Mouse (Mus musculus) neural tube, embryonic 14.5 days (tissue): ENCODE results near the gene Pik3ip1. TPM values are rescaled to one million over a fixed set of nuclear protein-coding genes. Genes with fewer than 3 reads are reported as not detected.
A peak's percentile ranks its signal among the peaks of the same experiment; 100 is the strongest.

Source experiments
- ATAC-seq: fragments of 200-750 bp; cut with Nextera tagmentation; 2 replicates; pipeline ENCODE4 v1.8.0; 2017; ENCODE audit warnings: low read depth, mild to moderate bottlenecking, moderate TSS enrichment, moderate library complexity
- H3K27ac ChIP-seq: fragments of 300-500 bp; sonication (generic); 2 replicates; pipeline ENCODE4 v1.5.1; 2014; ENCODE audit warnings: low read depth, mild to moderate bottlenecking, control low read depth, low read length, moderate library complexity, mixed read lengths
- H3K27me3 ChIP-seq: fragments of 300-500 bp; sonication (generic); 2 replicates; pipeline ENCODE4 v1.6.1; 2014; ENCODE audit warnings: low read length; ENCODE audit not compliant: control insufficient read depth, insufficient read depth
- H3K36me3 ChIP-seq: fragments of 300-500 bp; sonication (generic); 2 replicates; pipeline ENCODE4 v1.6.1; 2014; ENCODE audit warnings: low read length, mixed read lengths; ENCODE audit not compliant: control insufficient read depth, insufficient read depth
- H3K4me1 ChIP-seq: fragments of 300-500 bp; sonication (generic); 2 replicates; pipeline ENCODE4 v1.6.1; 2014; ENCODE audit warnings: low read length; ENCODE audit not compliant: control insufficient read depth, insufficient read depth
- H3K4me2 ChIP-seq: fragments of 300-500 bp; sonication (generic); 2 replicates; pipeline ENCODE4 v1.6.1; 2014; ENCODE audit warnings: mild to moderate bottlenecking, low read depth, low read length, control low read depth
- H3K4me3 ChIP-seq: fragments of 300-500 bp; sonication (generic); 2 replicates; pipeline ENCODE4 v1.5.1; 2014; ENCODE audit warnings: low read depth, low read length, control low read depth, mixed read lengths
- H3K9ac ChIP-seq: fragments of 300-500 bp; sonication (generic); replicated peaks from 2 replicates; pipeline ENCODE4 v1.6.1; 2014; ENCODE audit warnings: low read depth, mild to moderate bottlenecking, control low read depth, low read length, mixed read lengths
- H3K9me3 ChIP-seq: fragments of 300-500 bp; sonication (generic); 2 replicates; pipeline ENCODE4 v1.6.1; 2016; ENCODE audit warnings: low read length; ENCODE audit not compliant: control insufficient read depth
- WGBS: fragments of 180-500 bp; shearing (Covaris S2); extraction: QIAGEN DNeasy Blood & Tissue Kit; methylation state at CpG from one replicate; pipeline ENCODE4 v1.1.7; 2014; 5-methylcytosine and 5-hydroxymethylcytosine counted together
- polyA plus RNA-seq: library from polyadenylated mRNA; unstranded; fragments of >200 nt; fragmentation: Nextera tagmentation; extraction: Ambion mirVana; gene quantifications from 2 replicates; pipeline ENCODE4 v1.2.1, GENCODE M21; 2014

The Pik3ip1 gene
- polyA plus RNA-seq, 1 experiment from 2014 or later: 24.2 TPM

DNA sequence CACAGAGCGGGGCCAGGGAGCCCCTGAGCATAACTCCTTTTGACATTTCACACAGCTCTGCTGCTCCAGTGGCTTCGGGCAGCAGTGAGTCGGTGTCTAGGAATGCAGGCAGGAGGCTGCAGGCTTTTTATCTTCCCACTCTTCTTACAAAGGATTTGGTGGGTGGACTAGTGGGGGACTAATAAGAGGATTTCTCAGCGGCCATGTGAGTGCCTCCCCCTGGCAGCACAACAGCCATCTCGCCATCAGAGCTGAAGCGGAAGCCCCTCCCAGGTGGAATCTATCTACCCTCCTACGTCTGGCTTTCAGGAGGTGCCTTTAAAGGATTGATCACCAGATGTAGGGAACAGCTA lies 44.1 kb downstream of the Pik3ip1 start:
- ATAC-seq: peak; percentile 22; the same call in 1 of the 2 replicates
- no peaks in the 10 kb centered on the region for H3K9me3 ChIP-seq
- H3K27me3 ChIP-seq: no peaks in the 10 kb centered on the region
- H3K4me1 ChIP-seq: peaks cover 25% of the 10 kb centered on the region
- WGBS: 14% methylated on average over 7 of the region's 7 CpGs
- H3K27ac ChIP-seq: peak overlapping the region; percentile 73
- no peaks in the 10 kb centered on the region for H3K36me3 ChIP-seq
- peak overlapping the region; percentile 11; the same call in 1 of the 2 replicates for H3K4me2 ChIP-seq
- H3K9ac ChIP-seq: 0 out of 2 replicates have a peak overlapping the region, but pooled peaks have one; percentile 7
- H3K4me3 ChIP-seq: no peak overlapping the region

DNA sequence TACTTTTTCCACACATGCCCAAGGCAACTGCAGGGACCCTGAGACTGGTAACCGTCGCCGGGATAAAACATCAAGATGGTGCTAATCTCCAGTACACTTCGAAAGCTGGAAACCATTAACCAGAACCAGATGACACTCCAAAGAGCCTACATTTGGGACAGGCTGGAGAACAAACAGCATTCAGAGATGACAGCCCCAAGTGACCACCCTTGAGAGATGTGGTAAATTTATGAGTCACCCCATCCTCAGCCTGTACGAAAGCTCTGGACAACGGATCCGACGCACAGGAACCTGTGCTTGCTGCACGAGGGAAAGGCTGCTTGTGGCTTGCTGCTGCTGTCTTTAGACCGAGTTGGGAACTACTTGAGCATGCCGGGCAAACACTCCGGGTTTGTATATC lies 44.5 kb downstream of the Pik3ip1 start:
- WGBS: 71% methylated on average over 12 of the region's 12 CpGs
- Histone ChIP-seq H3K9ac (0 out of 2 replicates have a peak overlapping the region, but pooled peaks have one; percentile 7), H3K4me3 (no peak overlapping the region), H3K36me3 (no peaks in the 10 kb centered on the region), H3K4me2 (peak overlapping the region; percentile 11; the same call in 1 of the 2 replicates), H3K9me3 (no peaks in the 10 kb centered on the region), H3K27ac (peak overlapping the region; percentile 73), H3K4me1 (peaks cover 20% of the 10 kb centered on the region), H3K27me3 (no peaks in the 10 kb centered on the region)
- no peak for ATAC-seq

DNA sequence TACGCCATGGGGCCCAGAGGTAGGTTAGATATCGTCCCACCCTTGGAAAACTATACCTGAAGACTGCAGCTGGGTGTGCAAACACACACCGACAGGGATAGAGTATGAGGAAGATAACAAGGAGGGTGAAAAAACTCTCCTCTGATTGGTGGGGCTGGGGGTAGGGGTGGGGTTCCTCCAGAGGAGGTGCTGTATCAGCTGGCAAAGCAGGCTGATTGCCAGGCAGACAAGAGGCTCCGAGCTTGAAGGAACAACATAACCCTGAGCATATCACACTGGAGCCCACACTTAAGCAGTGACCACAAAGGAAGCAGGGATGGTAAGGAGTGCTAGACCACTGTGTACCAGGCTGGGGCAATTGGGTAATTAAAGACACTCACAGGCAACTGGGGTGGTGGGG lies 49.2 kb downstream of the Pik3ip1 start:
- Histone ChIP-seq H3K36me3 (no peaks in the 10 kb centered on the region), H3K4me2 (no peak overlapping the region), H3K27me3 (no peaks in the 10 kb centered on the region), H3K9me3 (no peaks in the 10 kb centered on the region), H3K4me1 (peaks cover 1% of the 10 kb centered on the region; the same call in 1 of the 2 replicates), H3K27ac (no peak overlapping the region), H3K4me3 (no peak overlapping the region), H3K9ac (no peak overlapping the region)
- no peak for ATAC-seq
- 90% methylated on average over 4 of the region's 4 CpGs for WGBS

DNA sequence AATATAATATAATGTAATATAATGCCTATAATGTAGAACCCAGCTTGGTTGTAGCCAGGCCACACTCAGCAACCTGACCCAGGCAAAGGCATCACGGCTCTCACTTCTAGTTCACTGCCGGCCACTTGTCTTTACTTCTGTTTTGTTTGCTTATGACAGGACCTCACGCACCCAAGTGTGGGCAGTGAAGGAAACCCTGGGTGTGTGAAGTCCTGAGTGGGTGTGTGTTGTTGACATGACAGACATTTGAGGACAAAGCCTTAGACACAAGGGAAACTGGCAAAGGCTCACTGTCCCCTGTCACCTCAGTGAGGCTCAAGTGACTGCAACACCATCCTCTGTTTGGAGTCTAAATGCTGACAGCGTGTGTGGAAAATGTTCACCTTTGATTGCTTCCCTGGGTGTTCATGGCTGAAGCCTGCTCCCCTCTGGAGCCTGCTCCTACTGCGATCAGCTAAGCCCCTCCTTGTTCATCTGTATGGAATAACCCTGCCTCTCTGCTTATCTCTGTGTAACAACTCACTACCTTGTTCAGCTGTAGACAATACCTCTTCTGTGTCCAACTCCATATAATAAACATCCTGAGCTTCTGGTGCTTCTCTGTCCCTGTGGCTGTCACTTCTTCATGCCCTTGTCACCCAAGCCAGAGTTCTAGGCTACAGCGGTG lies 51.1 kb downstream of the Pik3ip1 start:
- H3K4me2 ChIP-seq: no peak overlapping the region
- H3K4me1 ChIP-seq: no peaks in the 10 kb centered on the region
- H3K9me3 ChIP-seq: no peaks in the 10 kb centered on the region
- H3K27me3 ChIP-seq: no peaks in the 10 kb centered on the region
- 95% methylated on average over 6 of the region's 6 CpGs for WGBS
- H3K27ac ChIP-seq: no peak overlapping the region
- H3K4me3 ChIP-seq: no peak overlapping the region
- H3K36me3 ChIP-seq: no peaks in the 10 kb centered on the region
- H3K9ac ChIP-seq: no peak overlapping the region
- no peak for ATAC-seq

DNA sequence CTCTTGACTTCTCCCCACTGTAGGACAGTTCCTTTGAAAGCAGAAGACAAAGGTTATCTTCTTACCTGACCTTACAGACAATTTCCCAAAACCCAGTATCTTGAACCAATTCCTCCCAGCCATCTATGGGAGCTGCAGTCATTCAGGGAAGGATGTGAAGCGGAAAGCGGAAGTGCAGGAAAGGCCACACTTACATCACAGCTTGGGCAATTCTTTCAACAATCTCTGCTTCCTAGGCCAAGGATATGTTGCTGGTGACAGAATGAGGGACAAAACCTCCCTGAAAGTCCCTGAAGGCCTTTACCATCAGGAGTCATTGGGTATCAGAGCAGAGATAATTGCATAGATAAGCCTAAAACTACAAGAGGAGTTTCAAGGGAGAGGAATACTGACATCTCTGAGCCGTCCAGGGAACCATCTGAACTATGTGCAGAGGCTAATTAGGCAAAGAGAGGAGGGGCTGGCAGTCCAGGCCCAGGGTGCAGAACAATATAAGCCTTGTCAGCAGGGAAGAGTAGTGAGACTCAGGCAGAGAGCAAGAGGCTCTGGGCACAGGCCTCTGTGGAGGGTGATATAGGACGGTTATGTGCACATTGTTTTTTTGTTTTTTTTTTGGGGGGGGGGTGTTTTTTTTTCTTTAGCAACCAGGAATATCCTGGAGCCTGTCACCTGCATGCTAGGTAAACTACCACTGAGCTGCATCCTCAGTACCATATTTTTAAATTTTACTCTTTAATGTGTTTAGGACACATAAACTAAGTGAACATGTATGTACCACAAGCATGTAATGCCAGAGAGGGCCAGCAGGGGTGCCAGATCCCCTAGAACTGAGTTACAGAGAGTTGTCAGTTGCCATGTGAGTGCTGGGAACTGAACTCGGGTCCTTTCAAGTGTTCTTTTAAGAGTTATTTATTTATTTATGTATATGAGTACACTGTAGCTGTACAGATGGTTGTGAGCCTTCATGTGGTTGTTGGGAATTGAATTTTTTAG lies 52.7 kb downstream of the Pik3ip1 start:
- H3K27ac ChIP-seq: no peak overlapping the region
- H3K9me3 ChIP-seq: no peaks in the 10 kb centered on the region
- no peaks in the 10 kb centered on the region for H3K27me3 ChIP-seq
- ATAC-seq: peak; percentile 58; the same call in 1 of the 2 replicates
- WGBS: 76% methylated on average over 5 of the region's 5 CpGs
- no peak overlapping the region for H3K4me3 ChIP-seq
- H3K9ac ChIP-seq: no peak overlapping the region
- no peak overlapping the region for H3K4me2 ChIP-seq
- no peaks in the 10 kb centered on the region for H3K36me3 ChIP-seq
- no peaks in the 10 kb centered on the region for H3K4me1 ChIP-seq

DNA sequence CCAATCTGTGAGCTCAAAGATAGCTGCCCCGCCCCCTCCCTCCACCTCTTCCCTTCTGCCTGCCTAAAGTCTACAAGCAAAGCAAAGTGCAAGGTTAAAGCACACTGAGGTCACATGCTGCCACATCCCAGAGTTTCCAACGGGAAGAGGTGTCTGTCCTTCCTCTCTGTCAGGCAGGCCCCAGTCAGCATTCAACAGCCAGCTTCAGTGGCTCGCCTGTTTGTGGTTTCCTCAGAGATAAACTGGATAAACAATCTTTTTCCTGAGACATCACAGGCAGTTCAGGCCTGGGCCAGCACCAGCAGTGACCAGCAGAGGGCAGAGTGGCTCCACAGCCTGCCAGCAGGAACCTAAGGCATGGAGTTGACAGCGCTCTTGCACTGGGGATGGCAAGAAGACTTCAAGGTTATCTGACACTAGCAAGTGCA lies 56.8 kb downstream of the Pik3ip1 start:
- Histone ChIP-seq H3K27ac (no peak overlapping the region), H3K4me3 (no peak overlapping the region), H3K4me2 (no peak overlapping the region), H3K36me3 (no peaks in the 10 kb centered on the region), H3K9me3 (no peaks in the 10 kb centered on the region), H3K27me3 (no peaks in the 10 kb centered on the region), H3K4me1 (no peaks in the 10 kb centered on the region), H3K9ac (no peak overlapping the region)
- ATAC-seq: peak; percentile 89
- 37% methylated on average over 4 of the region's 4 CpGs for WGBS

DNA sequence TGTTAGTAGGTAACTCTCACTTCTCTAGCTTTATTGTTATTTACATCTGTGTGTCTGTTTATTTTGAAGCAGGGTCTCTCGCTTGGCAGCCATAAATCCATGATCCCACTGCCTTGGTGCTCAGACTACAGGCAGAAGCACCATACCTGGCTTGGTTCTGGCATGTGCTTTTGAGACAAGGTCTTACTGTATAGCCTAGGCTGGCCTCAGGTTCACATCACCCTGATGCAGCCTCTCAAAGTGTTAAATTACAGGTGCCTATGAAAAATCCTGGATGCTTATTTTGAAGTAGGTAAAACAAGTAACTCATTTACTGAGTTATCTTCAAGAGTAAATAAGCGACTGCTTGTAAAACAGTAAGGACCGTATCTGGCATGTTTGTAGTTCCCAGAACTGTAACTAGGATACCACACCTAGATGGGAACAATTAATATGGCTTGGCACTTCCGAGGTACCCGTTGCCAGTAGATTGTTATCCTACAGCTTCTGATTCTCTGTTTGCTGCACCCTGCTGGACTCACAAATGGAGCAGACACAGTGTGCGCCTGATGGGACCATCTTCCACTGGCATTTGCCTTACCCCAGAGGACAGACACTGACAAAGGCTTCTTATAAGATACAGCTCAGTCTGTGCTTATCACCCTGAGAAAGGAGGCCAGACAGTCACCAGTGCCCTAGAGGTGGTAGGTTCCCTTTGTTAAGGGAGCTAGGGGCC lies 57.4 kb downstream of the Pik3ip1 start:
- no peak for ATAC-seq
- H3K36me3 ChIP-seq: no peaks in the 10 kb centered on the region
- no peak overlapping the region for H3K9ac ChIP-seq
- H3K27ac ChIP-seq: no peak overlapping the region
- H3K4me3 ChIP-seq: no peak overlapping the region
- no peak overlapping the region for H3K4me2 ChIP-seq
- H3K9me3 ChIP-seq: no peaks in the 10 kb centered on the region
- H3K27me3 ChIP-seq: no peaks in the 10 kb centered on the region
- 82% methylated on average over 6 of the region's 6 CpGs for WGBS
- H3K4me1 ChIP-seq: no peaks in the 10 kb centered on the region

DNA sequence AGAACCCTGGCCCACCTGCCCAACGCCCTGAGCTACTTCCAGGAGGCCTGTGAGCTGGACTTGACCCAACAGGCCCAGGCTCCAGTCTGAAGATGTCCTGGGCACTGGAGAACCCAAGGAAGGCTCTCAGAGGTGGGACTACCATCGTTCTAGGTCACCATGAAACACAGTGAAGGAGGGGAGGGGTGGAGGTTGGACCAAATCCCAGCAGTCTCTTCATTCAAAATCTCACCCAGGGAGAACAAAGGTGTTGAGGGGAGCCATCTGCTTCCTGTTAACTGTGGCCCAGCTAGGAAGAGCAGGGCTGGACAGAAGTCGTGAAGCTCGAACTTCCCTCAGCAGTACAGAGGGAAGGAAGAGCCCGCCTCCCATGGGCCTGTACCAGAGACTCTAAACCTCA lies 59.8 kb downstream of the Pik3ip1 start:
- no peak overlapping the region for H3K9ac ChIP-seq
- no peaks in the 10 kb centered on the region for H3K4me1 ChIP-seq
- ATAC-seq: no peak
- H3K4me3 ChIP-seq: no peak overlapping the region
- H3K27ac ChIP-seq: no peak overlapping the region
- H3K27me3 ChIP-seq: no peaks in the 10 kb centered on the region
- 84% methylated on average over 5 of the region's 5 CpGs for WGBS
- H3K36me3 ChIP-seq: no peaks in the 10 kb centered on the region
- H3K9me3 ChIP-seq: no peaks in the 10 kb centered on the region
- no peak overlapping the region for H3K4me2 ChIP-seq
